Mouse (Mus musculus): Measurements from ENCODE around the gene Ccr6. TPM values are rescaled to one million over a fixed set of nuclear protein-coding genes. Genes with fewer than 3 reads are reported as not detected.
"Not testable (repeated sequence)": the region's sequence is repeated elsewhere in the genome, so short reads cannot be mapped to it uniquely, and the experiment has no call there.

The Ccr6 gene
- polyA plus RNA-seq, 1 experiment from 2014 or later: not detected

- Histone ChIP-seq H3K4me1 (ENCODE audit: control insufficient read depth, insufficient read depth, low read length) (no peaks in the 10 kb centered on the region), H3K9ac (replicated peaks; ENCODE audit: low read length) (no peak overlapping the region), H3K4me3 (ENCODE audit: low read depth, low read length) (no peak overlapping the region), H3K4me2 (ENCODE audit: low read depth, low read length) (no peak overlapping the region), H3K36me3 (replicated peaks; ENCODE audit: control insufficient read depth, insufficient read depth, low read depth, low read length) (no peaks in the 10 kb centered on the region), H3K27ac (replicated peaks; ENCODE audit: low read depth, low read length) (no peak overlapping the region), H3K9me3 (replicated peaks; ENCODE audit: control insufficient read depth, low read length) (no peaks in the 10 kb centered on the region), H3K27me3 (ENCODE audit: control insufficient read depth, insufficient read depth, low read length) (no peaks in the 10 kb centered on the region)
- no peak for ATAC-seq (replicated peaks; ENCODE audit: insufficient number of reproducible peaks, low FRiP score, low TSS enrichment, low read depth)
- no peak for DNase-seq (ENCODE audit: low spot score)
Observed at GRCm38 (mm10) chr17:8254268-8254667, 18.4 kb downstream of the Ccr6 start.

GRCm38 (mm10) chr17:8254914-8255313 is 19.1 kb downstream of the Ccr6 start:
- DNase-seq (ENCODE audit: low spot score) (no peak), ATAC-seq (replicated peaks; ENCODE audit: insufficient number of reproducible peaks, low FRiP score, low TSS enrichment, low read depth) (no peak)
- no peaks in the 10 kb centered on the region for H3K9me3 ChIP-seq (replicated peaks; ENCODE audit: control insufficient read depth, low read length)
- H3K27ac ChIP-seq (replicated peaks; ENCODE audit: low read depth, low read length): no peak overlapping the region
- H3K4me3 ChIP-seq (ENCODE audit: low read depth, low read length): no peak overlapping the region
- no peaks in the 10 kb centered on the region for H3K36me3 ChIP-seq (replicated peaks; ENCODE audit: control insufficient read depth, insufficient read depth, low read depth, low read length)
- 78% methylated on average over 3 of the region's 3 CpGs for WGBS
- no peak overlapping the region for H3K4me2 ChIP-seq (ENCODE audit: low read depth, low read length)
- H3K27me3 ChIP-seq (ENCODE audit: control insufficient read depth, insufficient read depth, low read length): no peaks in the 10 kb centered on the region
- no peaks in the 10 kb centered on the region for H3K4me1 ChIP-seq (ENCODE audit: control insufficient read depth, insufficient read depth, low read length)
- H3K9ac ChIP-seq (replicated peaks; ENCODE audit: low read length): no peak overlapping the region

GRCm38 (mm10) chr17:8255583-8255982 is 19.7 kb downstream of the Ccr6 start:
- no peak overlapping the region for H3K4me3 ChIP-seq (ENCODE audit: low read depth, low read length)
- 80% methylated on average over 6 of the region's 6 CpGs for WGBS
- H3K36me3 ChIP-seq (replicated peaks; ENCODE audit: control insufficient read depth, insufficient read depth, low read depth, low read length): no peaks in the 10 kb centered on the region
- H3K9ac ChIP-seq (replicated peaks; ENCODE audit: low read length): no peak overlapping the region
- DNase-seq (ENCODE audit: low spot score) (no peak), ATAC-seq (replicated peaks; ENCODE audit: insufficient number of reproducible peaks, low FRiP score, low TSS enrichment, low read depth) (no peak)
- H3K27ac ChIP-seq (replicated peaks; ENCODE audit: low read depth, low read length): no peak overlapping the region
- H3K4me2 ChIP-seq (ENCODE audit: low read depth, low read length): no peak overlapping the region
- H3K4me1 ChIP-seq (ENCODE audit: control insufficient read depth, insufficient read depth, low read length): no peaks in the 10 kb centered on the region
- no peaks in the 10 kb centered on the region for H3K9me3 ChIP-seq (replicated peaks; ENCODE audit: control insufficient read depth, low read length)
- no peaks in the 10 kb centered on the region for H3K27me3 ChIP-seq (ENCODE audit: control insufficient read depth, insufficient read depth, low read length)

GRCm38 (mm10) chr17:8256982-8257381 is 21.1 kb downstream of the Ccr6 start:
- no peaks in the 10 kb centered on the region for H3K36me3 ChIP-seq (replicated peaks; ENCODE audit: control insufficient read depth, insufficient read depth, low read depth, low read length)
- no peak overlapping the region for H3K9ac ChIP-seq (replicated peaks; ENCODE audit: low read length)
- DNase-seq (ENCODE audit: low spot score) (no peak), ATAC-seq (replicated peaks; ENCODE audit: insufficient number of reproducible peaks, low FRiP score, low TSS enrichment, low read depth) (no peak)
- H3K4me3 ChIP-seq (ENCODE audit: low read depth, low read length): no peak overlapping the region
- no peaks in the 10 kb centered on the region for H3K9me3 ChIP-seq (replicated peaks; ENCODE audit: control insufficient read depth, low read length)
- no peaks in the 10 kb centered on the region for H3K27me3 ChIP-seq (ENCODE audit: control insufficient read depth, insufficient read depth, low read length)
- no peaks in the 10 kb centered on the region for H3K4me1 ChIP-seq (ENCODE audit: control insufficient read depth, insufficient read depth, low read length)
- no peak overlapping the region for H3K27ac ChIP-seq (replicated peaks; ENCODE audit: low read depth, low read length)
- no peak overlapping the region for H3K4me2 ChIP-seq (ENCODE audit: low read depth, low read length)
- WGBS: 66% methylated on average over 8 of the region's 8 CpGs

GRCm38 (mm10) chr17:8264638-8265037 is 28.8 kb downstream of the Ccr6 start:
- DNase-seq (ENCODE audit: low spot score): peak; percentile 76
- H3K4me2 ChIP-seq (ENCODE audit: low read depth, low read length); H3K9ac ChIP-seq (replicated peaks; ENCODE audit: low read length); H3K27ac ChIP-seq (replicated peaks; ENCODE audit: low read depth, low read length); H3K9me3 ChIP-seq (replicated peaks; ENCODE audit: control insufficient read depth, low read length); ATAC-seq (replicated peaks; ENCODE audit: insufficient number of reproducible peaks, low FRiP score, low TSS enrichment, low read depth); H3K27me3 ChIP-seq (ENCODE audit: control insufficient read depth, insufficient read depth, low read length); H3K36me3 ChIP-seq (replicated peaks; ENCODE audit: control insufficient read depth, insufficient read depth, low read depth, low read length); H3K4me3 ChIP-seq (ENCODE audit: low read depth, low read length); H3K4me1 ChIP-seq (ENCODE audit: control insufficient read depth, insufficient read depth, low read length): not testable (repeated sequence)
- 14% methylated on average over 7 of the region's 7 CpGs for WGBS

- 58% methylated on average over 6 of the region's 6 CpGs for WGBS
- Histone ChIP-seq H3K27ac (replicated peaks; ENCODE audit: low read depth, low read length) (no peak overlapping the region), H3K4me2 (ENCODE audit: low read depth, low read length) (no peak overlapping the region), H3K4me3 (ENCODE audit: low read depth, low read length) (no peak overlapping the region), H3K9me3 (replicated peaks; ENCODE audit: control insufficient read depth, low read length) (no peaks in the 10 kb centered on the region), H3K4me1 (ENCODE audit: control insufficient read depth, insufficient read depth, low read length) (no peaks in the 10 kb centered on the region), H3K36me3 (replicated peaks; ENCODE audit: control insufficient read depth, insufficient read depth, low read depth, low read length) (no peaks in the 10 kb centered on the region), H3K27me3 (ENCODE audit: control insufficient read depth, insufficient read depth, low read length) (no peaks in the 10 kb centered on the region), H3K9ac (replicated peaks; ENCODE audit: low read length) (no peak overlapping the region)
- ATAC-seq (replicated peaks; ENCODE audit: insufficient number of reproducible peaks, low FRiP score, low TSS enrichment, low read depth) (no peak), DNase-seq (ENCODE audit: low spot score) (no peak)
Observed at GRCm38 (mm10) chr17:8272054-8272749, 36.4 kb downstream of the Ccr6 start.

GRCm38 (mm10) chr17:8272951-8273350 is 37.1 kb downstream of the Ccr6 start:
- Histone ChIP-seq H3K27ac (replicated peaks; ENCODE audit: low read depth, low read length) (no peak overlapping the region), H3K4me2 (ENCODE audit: low read depth, low read length) (no peak overlapping the region), H3K4me3 (ENCODE audit: low read depth, low read length) (no peak overlapping the region), H3K4me1 (ENCODE audit: control insufficient read depth, insufficient read depth, low read length) (no peaks in the 10 kb centered on the region), H3K27me3 (ENCODE audit: control insufficient read depth, insufficient read depth, low read length) (no peaks in the 10 kb centered on the region), H3K9ac (replicated peaks; ENCODE audit: low read length) (no peak overlapping the region), H3K36me3 (replicated peaks; ENCODE audit: control insufficient read depth, insufficient read depth, low read depth, low read length) (no peaks in the 10 kb centered on the region), H3K9me3 (replicated peaks; ENCODE audit: control insufficient read depth, low read length) (no peaks in the 10 kb centered on the region)
- WGBS: 77% methylated on average over 6 of the region's 6 CpGs
- DNase-seq (ENCODE audit: low spot score) (no peak), ATAC-seq (replicated peaks; ENCODE audit: insufficient number of reproducible peaks, low FRiP score, low TSS enrichment, low read depth) (no peak)

- H3K4me1 ChIP-seq (ENCODE audit: control insufficient read depth, insufficient read depth, low read length): no peaks in the 10 kb centered on the region
- WGBS: 72% methylated on average over 4 of the region's 4 CpGs
- DNase-seq (ENCODE audit: low spot score) (no peak), ATAC-seq (replicated peaks; ENCODE audit: insufficient number of reproducible peaks, low FRiP score, low TSS enrichment, low read depth) (no peak)
- no peak overlapping the region for H3K4me2 ChIP-seq (ENCODE audit: low read depth, low read length)
- no peaks in the 10 kb centered on the region for H3K27me3 ChIP-seq (ENCODE audit: control insufficient read depth, insufficient read depth, low read length)
- H3K36me3 ChIP-seq (replicated peaks; ENCODE audit: control insufficient read depth, insufficient read depth, low read depth, low read length): no peaks in the 10 kb centered on the region
- no peak overlapping the region for H3K9ac ChIP-seq (replicated peaks; ENCODE audit: low read length)
- H3K4me3 ChIP-seq (ENCODE audit: low read depth, low read length): no peak overlapping the region
- no peak overlapping the region for H3K27ac ChIP-seq (replicated peaks; ENCODE audit: low read depth, low read length)
- H3K9me3 ChIP-seq (replicated peaks; ENCODE audit: control insufficient read depth, low read length): no peaks in the 10 kb centered on the region
Observed at GRCm38 (mm10) chr17:8276071-8276470, 40.2 kb downstream of the Ccr6 start.
